Mouse (Mus musculus) heart, adult 2 months (tissue): ENCODE data around the gene Gabpb1. TPM values are rescaled to one million over a fixed set of nuclear protein-coding genes. Genes with fewer than 3 reads are reported as not detected.

ENCODE experiments used
- DNase-seq, 2 experiments: peaks; one replicate each; pipeline ENCODE4 v3.0.0; 2021
- H3K27ac ChIP-seq: fragments of 200-600 bp; 2 replicates; pipeline ENCODE4 v1.8.1; 2022
- H3K27me3 ChIP-seq: fragments of 200-500 bp; 2 replicates; pipeline ENCODE4 v1.6.1; 2012; ENCODE audit warnings: mild to moderate bottlenecking, low read length, inconsistent platforms, mixed read lengths; ENCODE audit not compliant: control insufficient read depth, insufficient read depth
- H3K36me3 ChIP-seq: fragments of 200-500 bp; 2 replicates; pipeline ENCODE4 v1.6.1; 2012; ENCODE audit warnings: low read length, inconsistent platforms; ENCODE audit not compliant: control insufficient read depth, insufficient read depth
- H3K4me1 ChIP-seq: fragments of 200-500 bp; 2 replicates; pipeline ENCODE4 v1.6.1; 2011; ENCODE audit warnings: low read length; ENCODE audit not compliant: control insufficient read depth, insufficient read depth
- H3K4me3 ChIP-seq: fragments of 200-600 bp; 2 replicates; pipeline ENCODE4 v1.8.1; 2022
- H3K79me2 ChIP-seq: fragments of 200-500 bp; replicated peaks from 2 replicates; pipeline ENCODE4 v1.6.1; 2012; ENCODE audit warnings: mild to moderate bottlenecking, inconsistent platforms, low read length, moderate library complexity, mixed read lengths; ENCODE audit not compliant: control insufficient read depth, insufficient read depth
- H3K9ac ChIP-seq: fragments of 200-500 bp; 2 replicates; pipeline ENCODE4 v1.6.1; 2012; ENCODE audit warnings: low read depth, mild to moderate bottlenecking, control low read depth, inconsistent platforms, low read length, mixed read lengths
- CTCF ChIP-seq: fragments of 200-600 bp; IDR thresholded peaks from 2 replicates; pipeline ENCODE4 v1.8.1; 2022; ENCODE audit warnings: antibody characterized with exemption, mild to moderate bottlenecking, moderate library complexity
- EP300 ChIP-seq: fragments of 200-500 bp; IDR thresholded peaks from 2 replicates; pipeline ENCODE4 v1.6.1; 2011; ENCODE audit warnings: low read depth, low read length, control low read depth; ENCODE audit not compliant: insufficient read depth
- POLR2A ChIP-seq: fragments of 200-500 bp; IDR thresholded peaks from 2 replicates; pipeline ENCODE4 v1.6.1; 2011; ENCODE audit warnings: mild to moderate bottlenecking, low read depth, low read length, control low read depth; ENCODE audit not compliant: insufficient read depth
- WGBS: fragments of 180-500 bp; shearing (Covaris S2); methylation state at CpG from one replicate; pipeline ENCODE4 v1.1.7; 2018; 5-methylcytosine and 5-hydroxymethylcytosine counted together
- intact Hi-C: fragments of 180-260 bp; cut with DNase I; formaldehyde crosslinking; loops from one replicate; pipeline ENCODE4 v1.15.1; 2025
- long read RNA-seq: library from polyadenylated mRNA; stranded (forward); transcript quantifications from one replicate; pipeline ENCODE4 v2.0.0, GENCODE M21; 2021
- polyA plus RNA-seq: library from polyadenylated mRNA; depleted of rRNA; stranded (reverse); fragments of >200 nt; gene quantifications from 2 replicates; pipeline ENCODE4 v1.2.3, GENCODE M21; 2012; rRNA removed
- total RNA-seq, 2 experiments: library from RNA; stranded (reverse); gene quantifications; 2 replicates each; pipeline ENCODE4 v1.2.3; 2021

Gene Gabpb1
- total RNA-seq (10 to 100 TPM; 10.6 to 13.1 TPM), polyA plus RNA-seq (5.8 and 9.7 TPM in 2 replicates)
- long read RNA-seq, full-length matches to known transcripts: 13 of 24 reads
- long read RNA-seq, partial matches to known transcripts: 0 of 24 reads
- long read RNA-seq, other reads (novel, unspliced or antisense): 11 of 24 reads

GRCm38 (mm10) chr2:126676122-126676515 is at the start of gene Gabpb1:
Gene Gabpb1, minus strand, starts transcription at chr2:126676337.
- intact Hi-C loops: no loop called here
- Histone ChIP-seq H3K4me3 (peak within 1 kb of the TSS; percentile 91), H3K9ac (peak within 1 kb of the TSS; percentile 99), H3K79me2 (peaks cover 5% of the 10 kb centered on the region), H3K27me3 (no peaks in the 10 kb centered on the region), H3K27ac (peak within 1 kb of the TSS; percentile 100), H3K36me3 (peaks cover 28% of the 10 kb centered on the region), H3K4me1 (peaks cover 7% of the 10 kb centered on the region)
- 15% methylated on average over 12 of the region's 12 CpGs for WGBS
- TF ChIP-seq POLR2A (no peak), CTCF (no peak), EP300 (no peak)
- no peak for DNase-seq

DNA sequence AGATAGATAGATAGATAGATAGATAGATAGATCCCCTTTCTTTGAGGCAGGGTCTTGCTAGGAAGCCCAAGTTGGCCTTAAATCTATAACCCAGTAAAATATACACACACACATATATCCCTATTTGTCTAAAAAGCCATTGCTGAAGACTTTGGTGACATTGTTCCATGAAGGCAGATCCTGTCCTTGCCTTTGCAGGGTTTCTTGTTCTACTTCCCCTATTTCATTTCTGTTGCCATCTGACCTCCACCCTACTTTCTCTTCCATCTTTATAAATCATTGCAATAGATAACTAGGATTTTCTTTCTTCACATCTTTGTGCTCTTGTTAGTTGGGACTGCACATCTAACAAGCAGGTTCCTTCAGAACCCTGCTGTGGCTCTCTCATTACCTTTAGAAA is 36.8 kb upstream of the Gabpb1 start:
- Histone ChIP-seq H3K36me3 (peaks cover 2% of the 10 kb centered on the region; the same call in 1 of the 2 replicates), H3K4me1 (peaks cover 3% of the 10 kb centered on the region), H3K27ac (no peak overlapping the region), H3K79me2 (peaks cover 3% of the 10 kb centered on the region; the same call in 1 of the 2 replicates), H3K9ac (no peak overlapping the region), H3K27me3 (no peaks in the 10 kb centered on the region), H3K4me3 (no peak overlapping the region)
- TF ChIP-seq POLR2A: no peak
- intact Hi-C loops: no loop called here
- DNase-seq: no peak

DNA sequence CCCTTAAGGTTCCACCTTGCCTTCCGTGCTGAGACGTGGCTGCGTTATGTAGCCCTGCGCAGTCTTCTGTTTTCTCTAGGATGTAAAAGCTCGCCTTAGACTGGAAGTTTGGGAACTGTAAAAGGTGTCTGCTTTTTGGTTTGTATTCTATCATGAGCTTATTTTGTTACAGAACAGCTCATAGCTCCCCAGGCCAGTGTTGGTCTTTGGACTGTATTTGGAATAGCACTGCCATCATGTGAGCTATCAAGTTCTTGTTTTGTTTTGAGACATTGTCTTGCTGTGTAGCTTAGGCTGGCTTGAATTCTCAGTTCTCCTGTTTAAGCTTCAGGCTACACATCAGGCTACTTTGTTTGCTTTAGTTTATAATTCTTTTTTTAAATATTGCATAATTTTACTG is 36.4 kb upstream of the Gabpb1 start:
- 95% methylated on average over 5 of the region's 5 CpGs for WGBS
- H3K36me3 ChIP-seq: peaks cover 3% of the 10 kb centered on the region; the same call in 1 of the 2 replicates
- H3K9ac ChIP-seq: no peak overlapping the region
- no peaks in the 10 kb centered on the region for H3K27me3 ChIP-seq
- H3K4me1 ChIP-seq: peaks cover 3% of the 10 kb centered on the region
- intact Hi-C loops: no loop called here
- TF ChIP-seq CTCF: no peak
- no peak for TF ChIP-seq POLR2A
- TF ChIP-seq EP300: no peak
- H3K79me2 ChIP-seq: peaks cover 3% of the 10 kb centered on the region; the same call in 1 of the 2 replicates
- no peak overlapping the region for H3K4me3 ChIP-seq
- H3K27ac ChIP-seq: no peak overlapping the region
- no peak for DNase-seq

GRCm38 (mm10) chr2:126708361-126708760 is 32.2 kb upstream of the Gabpb1 start:
- H3K79me2 ChIP-seq: peaks cover 3% of the 10 kb centered on the region; the same call in 1 of the 2 replicates
- no peak for DNase-seq
- no peaks in the 10 kb centered on the region for H3K27me3 ChIP-seq
- peak overlapping the region; percentile 89 for H3K4me3 ChIP-seq
- intact Hi-C loops: no loop called here
- H3K4me1 ChIP-seq: peaks cover 3% of the 10 kb centered on the region
- H3K9ac ChIP-seq: no peak overlapping the region
- peaks cover 3% of the 10 kb centered on the region; the same call in 1 of the 2 replicates for H3K36me3 ChIP-seq
- 70% methylated on average over 4 of the region's 4 CpGs for WGBS
- TF ChIP-seq POLR2A: no peak
- no peak overlapping the region for H3K27ac ChIP-seq

GRCm38 (mm10) chr2:126707438-126707779 is 31.3 kb upstream of the Gabpb1 start:
- Histone ChIP-seq H3K79me2 (peaks cover 3% of the 10 kb centered on the region; the same call in 1 of the 2 replicates), H3K27ac (peak overlapping the region; percentile 90), H3K9ac (peak overlapping the region; percentile 86), H3K27me3 (no peaks in the 10 kb centered on the region), H3K36me3 (peaks cover 3% of the 10 kb centered on the region; the same call in 1 of the 2 replicates), H3K4me1 (peaks cover 3% of the 10 kb centered on the region), H3K4me3 (peak overlapping the region; percentile 89)
- intact Hi-C loops: loop anchor here (1.0 kb wide), 1 partner anchor 32 kb away; no protein-coding TSS in a partner anchor
- 0% methylated on average over 21 of the region's 23 CpGs for WGBS
- DNase-seq: no peak
- TF ChIP-seq CTCF (no peak), POLR2A (no peak), EP300 (no peak)

DNA sequence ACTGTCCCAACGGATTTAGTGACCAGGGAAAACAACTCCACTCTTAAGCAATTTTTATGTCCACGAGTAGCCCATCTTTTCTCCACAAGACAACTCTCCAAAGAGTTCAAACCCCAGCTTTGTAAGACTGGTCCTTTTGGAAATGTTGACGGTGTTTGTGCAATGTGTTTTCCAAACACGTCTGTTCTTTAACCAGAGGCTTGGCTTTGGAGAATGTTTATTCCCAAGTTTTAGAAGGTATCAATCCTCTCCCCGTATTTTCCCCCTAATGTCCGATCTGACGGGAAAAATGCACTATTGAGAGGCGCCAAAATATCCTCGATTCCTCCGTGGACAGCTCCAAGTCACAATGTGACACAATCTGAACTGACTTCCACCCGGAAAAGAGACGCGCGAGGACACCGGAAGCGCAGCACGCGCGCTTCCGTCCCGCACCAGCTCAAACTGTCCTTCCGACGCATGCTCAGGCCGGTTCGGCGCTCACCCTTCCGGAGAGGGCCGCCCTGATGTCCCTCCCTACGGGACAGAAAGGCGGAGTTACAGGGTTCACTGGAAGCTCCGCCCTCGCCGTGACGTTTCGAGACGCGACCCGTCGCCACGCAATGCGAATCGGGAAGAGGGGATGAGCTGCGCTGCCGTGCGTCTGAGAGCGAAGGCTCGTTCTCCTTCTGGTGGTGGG is 30.8 kb upstream of the Gabpb1 start, which contains the start of gene Usp8:
Usp8 (plus strand) TSS at position 570 of the 679 bp plus-strand sequence.
- H3K27me3 ChIP-seq: no peaks in the 10 kb centered on the region
- peak within 1 kb of the TSS; percentile 90 for H3K27ac ChIP-seq
- peak; percentile 85; the same call in 1 of the 2 replicates for TF ChIP-seq EP300
- 0 out of 2 replicates have a peak, but pooled peaks have one; percentile 9 for TF ChIP-seq CTCF
- peak; percentile 97 for TF ChIP-seq POLR2A
- 2% methylated on average over 47 of the region's 47 CpGs for WGBS
- peak; percentile 98 to 99 for DNase-seq
- peaks cover 3% of the 10 kb centered on the region for H3K4me1 ChIP-seq
- H3K36me3 ChIP-seq: peaks cover 3% of the 10 kb centered on the region; the same call in 1 of the 2 replicates
- intact Hi-C loops: loop anchor here (1.0 kb wide), 1 partner anchor 32 kb away; no protein-coding TSS in a partner anchor
- peak within 1 kb of the TSS; percentile 89 for H3K4me3 ChIP-seq
- peak within 1 kb of the TSS; percentile 86 for H3K9ac ChIP-seq
- peaks cover 3% of the 10 kb centered on the region; the same call in 1 of the 2 replicates for H3K79me2 ChIP-seq
